Mouse (Mus musculus): ENCODE measurements around the gene Nudcd2.

- TF ChIP-seq CTCF (IDR thresholded peaks at IDR 0.05; ENCODE audit: extremely low read depth, insufficient read depth, low read length) (no peak), POLR2A (IDR thresholded peaks at IDR 0.05; ENCODE audit: extremely low read depth, insufficient read depth, low read length) (no peak)
Observed at GRCm38 (mm10) chr11:40784326-40784725, 50.9 kb downstream of the Nudcd2 start.
